Mouse (Mus musculus): ENCODE data around the gene Ormdl2.

- TF ChIP-seq CTCF (IDR thresholded peaks at IDR 0.05; ENCODE audit: low read depth, low read length): no peak
- no peak for TF ChIP-seq POLR2A (IDR thresholded peaks at IDR 0.05; ENCODE audit: extremely low read depth, insufficient read depth, low read length)
Measured at GRCm38 (mm10) chr10:128861176-128861575, 39.7 kb upstream of the Ormdl2 start.
